Mouse (Mus musculus) neural tube, embryonic 14.5 days (tissue): ENCODE results near the gene Gm49383. TPM values are rescaled to one million over a fixed set of nuclear protein-coding genes. Genes with fewer than 3 reads are reported as not detected.

ENCODE experiments used
- ATAC-seq: fragments of 200-750 bp; cut with Nextera tagmentation; 2 replicates; pipeline ENCODE4 v1.8.0; 2017; ENCODE audit warnings: low read depth, mild to moderate bottlenecking, moderate TSS enrichment, moderate library complexity
- H3K27ac ChIP-seq: fragments of 300-500 bp; sonication (generic); 2 replicates; pipeline ENCODE4 v1.5.1; 2014; ENCODE audit warnings: low read depth, mild to moderate bottlenecking, control low read depth, low read length, moderate library complexity, mixed read lengths
- H3K27me3 ChIP-seq: fragments of 300-500 bp; sonication (generic); 2 replicates; pipeline ENCODE4 v1.6.1; 2014; ENCODE audit warnings: low read length; ENCODE audit not compliant: control insufficient read depth, insufficient read depth
- H3K36me3 ChIP-seq: fragments of 300-500 bp; sonication (generic); 2 replicates; pipeline ENCODE4 v1.6.1; 2014; ENCODE audit warnings: low read length, mixed read lengths; ENCODE audit not compliant: control insufficient read depth, insufficient read depth
- H3K4me1 ChIP-seq: fragments of 300-500 bp; sonication (generic); 2 replicates; pipeline ENCODE4 v1.6.1; 2014; ENCODE audit warnings: low read length; ENCODE audit not compliant: control insufficient read depth, insufficient read depth
- H3K4me2 ChIP-seq: fragments of 300-500 bp; sonication (generic); 2 replicates; pipeline ENCODE4 v1.6.1; 2014; ENCODE audit warnings: mild to moderate bottlenecking, low read depth, low read length, control low read depth
- H3K4me3 ChIP-seq: fragments of 300-500 bp; sonication (generic); 2 replicates; pipeline ENCODE4 v1.5.1; 2014; ENCODE audit warnings: low read depth, low read length, control low read depth, mixed read lengths
- H3K9ac ChIP-seq: fragments of 300-500 bp; sonication (generic); replicated peaks from 2 replicates; pipeline ENCODE4 v1.6.1; 2014; ENCODE audit warnings: low read depth, mild to moderate bottlenecking, control low read depth, low read length, mixed read lengths
- H3K9me3 ChIP-seq: fragments of 300-500 bp; sonication (generic); 2 replicates; pipeline ENCODE4 v1.6.1; 2016; ENCODE audit warnings: low read length; ENCODE audit not compliant: control insufficient read depth
- WGBS: fragments of 180-500 bp; shearing (Covaris S2); extraction: QIAGEN DNeasy Blood & Tissue Kit; methylation state at CpG from one replicate; pipeline ENCODE4 v1.1.7; 2014; 5-methylcytosine and 5-hydroxymethylcytosine counted together
- polyA plus RNA-seq: library from polyadenylated mRNA; unstranded; fragments of >200 nt; fragmentation: Nextera tagmentation; extraction: Ambion mirVana; gene quantifications from 2 replicates; pipeline ENCODE4 v1.2.1, GENCODE M21; 2014

The Gm49383 gene
- polyA plus RNA-seq, 1 experiment from 2014 or later: 11.8 TPM

- Histone ChIP-seq H3K4me1 (peaks cover 6% of the 10 kb centered on the region), H3K4me3 (no peak overlapping the region), H3K27me3 (no peaks in the 10 kb centered on the region), H3K27ac (no peak overlapping the region), H3K4me2 (no peak overlapping the region), H3K9me3 (no peaks in the 10 kb centered on the region), H3K36me3 (peaks cover 3% of the 10 kb centered on the region; the same call in 1 of the 2 replicates), H3K9ac (no peak overlapping the region)
- no peak for ATAC-seq
- 92% methylated on average over 1 of the region's 1 CpGs for WGBS
Measured at GRCm38 (mm10) chr12:69190522-69190921, 6.4 kb downstream of the Gm49383 start.

- no peaks in the 10 kb centered on the region for H3K27me3 ChIP-seq
- H3K4me2 ChIP-seq: no peak overlapping the region
- no peak overlapping the region for H3K27ac ChIP-seq
- ATAC-seq: no peak
- H3K9ac ChIP-seq: no peak overlapping the region
- 89% methylated on average over 9 of the region's 9 CpGs for WGBS
- peaks cover 10% of the 10 kb centered on the region for H3K4me1 ChIP-seq
- H3K36me3 ChIP-seq: peaks cover 3% of the 10 kb centered on the region; the same call in 1 of the 2 replicates
- H3K9me3 ChIP-seq: no peaks in the 10 kb centered on the region
- no peak overlapping the region for H3K4me3 ChIP-seq
Measured at GRCm38 (mm10) chr12:69190074-69190473, 6.8 kb downstream of the Gm49383 start.

GRCm38 (mm10) chr12:69186811-69187471 is 10.0 kb downstream of the Gm49383 start:
- Histone ChIP-seq H3K4me2 (peak overlapping the region; percentile 14; the same call in 1 of the 2 replicates), H3K36me3 (peaks cover 3% of the 10 kb centered on the region; the same call in 1 of the 2 replicates)
- WGBS: 77% methylated on average over 5 of the region's 5 CpGs

GRCm38 (mm10) chr12:69185371-69185770 is 11.5 kb downstream of the Gm49383 start:
- Histone ChIP-seq H3K36me3 (peaks cover 3% of the 10 kb centered on the region; the same call in 1 of the 2 replicates), H3K27me3 (no peaks in the 10 kb centered on the region), H3K4me2 (peak overlapping the region; percentile 98), H3K27ac (no peak overlapping the region), H3K9me3 (no peaks in the 10 kb centered on the region), H3K4me3 (peak overlapping the region; percentile 82), H3K4me1 (peaks cover 15% of the 10 kb centered on the region), H3K9ac (no peak overlapping the region)
- ATAC-seq: no peak
- WGBS: 76% methylated on average over 7 of the region's 7 CpGs

More at GRCm38 (mm10) chr12:69186811-69187471, 10.0 kb downstream of the Gm49383 start:
- Histone ChIP-seq H3K4me3 (no peak overlapping the region), H3K9ac (no peak overlapping the region; the same call in 1 of the 2 replicates), H3K4me1 (peaks cover 15% of the 10 kb centered on the region), H3K27me3 (no peaks in the 10 kb centered on the region), H3K27ac (no peak overlapping the region), H3K9me3 (no peaks in the 10 kb centered on the region)
- ATAC-seq: no peak

- H3K9me3 ChIP-seq: no peaks in the 10 kb centered on the region
- peaks cover 15% of the 10 kb centered on the region for H3K4me1 ChIP-seq
- no peaks in the 10 kb centered on the region for H3K27me3 ChIP-seq
- peak; percentile 74 for ATAC-seq
- WGBS: 2% methylated on average over 80 of the region's 86 CpGs
- peak overlapping the region; percentile 98 for H3K4me2 ChIP-seq
- peak overlapping the region; percentile 90 for H3K9ac ChIP-seq
- peak overlapping the region; percentile 82 for H3K4me3 ChIP-seq
- H3K27ac ChIP-seq: peak overlapping the region; percentile 90
- peaks cover 3% of the 10 kb centered on the region; the same call in 1 of the 2 replicates for H3K36me3 ChIP-seq
Measured at GRCm38 (mm10) chr12:69184342-69185295, 12.3 kb downstream of the Gm49383 start.

- no peaks in the 10 kb centered on the region for H3K9me3 ChIP-seq
- H3K4me2 ChIP-seq: peak within 1 kb of the TSS; percentile 98
- peak within 1 kb of the TSS; percentile 82 for H3K4me3 ChIP-seq
- WGBS: under 1% methylated on average over 77 of the region's 84 CpGs
- peak within 1 kb of the TSS; percentile 90 for H3K27ac ChIP-seq
- H3K4me1 ChIP-seq: peaks cover 15% of the 10 kb centered on the region
- no peaks in the 10 kb centered on the region for H3K27me3 ChIP-seq
- H3K9ac ChIP-seq: peak within 1 kb of the TSS; percentile 90
- peaks cover 3% of the 10 kb centered on the region; the same call in 1 of the 2 replicates for H3K36me3 ChIP-seq
- ATAC-seq: peak; percentile 99
Measured at GRCm38 (mm10) chr12:69183583-69184308, 13.2 kb downstream of the Gm49383 start, which contains the start of the genes Rpl36al and Mgat2. Gene Rpl36al (minus strand): TSS chr12:69184083. Gene Mgat2 (plus strand): TSS chr12:69184157.

GRCm38 (mm10) chr12:69181800-69182199 is 15.1 kb downstream of the Gm49383 start:
- Histone ChIP-seq H3K9me3 (no peaks in the 10 kb centered on the region), H3K4me3 (no peak overlapping the region), H3K9ac (no peak overlapping the region), H3K36me3 (no peaks in the 10 kb centered on the region), H3K4me2 (no peak overlapping the region), H3K4me1 (peaks cover 11% of the 10 kb centered on the region), H3K27ac (no peak overlapping the region), H3K27me3 (no peaks in the 10 kb centered on the region)
- no peak for ATAC-seq
- 89% methylated on average over 4 of the region's 4 CpGs for WGBS

GRCm38 (mm10) chr12:69179371-69179770 is 17.5 kb downstream of the Gm49383 start:
- no peak overlapping the region for H3K4me2 ChIP-seq
- H3K27me3 ChIP-seq: no peaks in the 10 kb centered on the region
- 0 out of 2 replicates have a peak, but pooled peaks cover 4% of the 10 kb centered on the region for H3K4me1 ChIP-seq
- H3K36me3 ChIP-seq: no peaks in the 10 kb centered on the region
- H3K9ac ChIP-seq: no peak overlapping the region
- no peak overlapping the region for H3K27ac ChIP-seq
- ATAC-seq: no peak
- 80% methylated on average over 12 of the region's 12 CpGs for WGBS
- no peak overlapping the region for H3K4me3 ChIP-seq
- H3K9me3 ChIP-seq: no peaks in the 10 kb centered on the region
